Mouse (Mus musculus): ENCODE measurements around the gene Slit1. TPM values are rescaled to one million over a fixed set of nuclear protein-coding genes. Genes with fewer than 3 reads are reported as not detected.
A peak's percentile ranks its signal among the peaks of the same experiment; 100 is the strongest.

Gene Slit1
- 20.6 and 27.9 TPM in 2 replicates for polyA plus RNA-seq (2014; fragmentation: Nextera tagmentation; extraction: Ambion mirVana)

- no peaks in the 10 kb centered on the region for H3K36me3 ChIP-seq (ENCODE audit: control insufficient read depth, insufficient read depth, low read length)
- peak within 1 kb of the TSS; percentile 86 for H3K9ac ChIP-seq (replicated peaks; ENCODE audit: low read length)
- peak within 1 kb of the TSS; percentile 79 for H3K27ac ChIP-seq (replicated peaks; ENCODE audit: low read depth, low read length)
- peaks cover 7% of the 10 kb centered on the region; the same call in 1 of the 2 replicates for H3K27me3 ChIP-seq (ENCODE audit: control insufficient read depth, insufficient read depth, low read length)
- peak within 1 kb of the TSS; percentile 64 for H3K4me3 ChIP-seq (replicated peaks; ENCODE audit: low read depth, low read length)
- peak within 1 kb of the TSS; percentile 80 for H3K4me2 ChIP-seq (ENCODE audit: low read length)
- peaks cover 57% of the 10 kb centered on the region for H3K4me1 ChIP-seq (ENCODE audit: control insufficient read depth, insufficient read depth, low read length)
- H3K9me3 ChIP-seq (ENCODE audit: control insufficient read depth, low read length) = no peaks in the 10 kb centered on the region
- DNase-seq (peak; percentile 85), ATAC-seq (ENCODE audit: low FRiP score, low TSS enrichment) (0 out of 2 replicates have a peak, but pooled peaks have one; percentile 7)
- WGBS = under 1% methylated on average over 34 of the region's 44 CpGs
Observed at GRCm38 (mm10) chr19:41743396-41743795, at the start of gene Slit1. Gene Slit1 (minus strand): TSS chr19:41743665.

GRCm38 (mm10) chr19:41792934-41793486 is 49.5 kb upstream of the Slit1 start:
- no peak overlapping the region for H3K4me2 ChIP-seq (ENCODE audit: low read length)
- no peaks in the 10 kb centered on the region; the same call in 1 of the 2 replicates for H3K4me1 ChIP-seq (ENCODE audit: control insufficient read depth, insufficient read depth, low read length)
- no peaks in the 10 kb centered on the region for H3K36me3 ChIP-seq (ENCODE audit: control insufficient read depth, insufficient read depth, low read length)
- ATAC-seq (ENCODE audit: low FRiP score, low TSS enrichment) = no peak
- no peak for DNase-seq
- 84% methylated on average over 1 of the region's 1 CpGs for WGBS
- H3K27ac ChIP-seq (replicated peaks; ENCODE audit: low read depth, low read length) = no peak overlapping the region
- no peak overlapping the region for H3K9ac ChIP-seq (replicated peaks; ENCODE audit: low read length)
- H3K27me3 ChIP-seq (ENCODE audit: control insufficient read depth, insufficient read depth, low read length) = no peaks in the 10 kb centered on the region
- no peaks in the 10 kb centered on the region for H3K9me3 ChIP-seq (ENCODE audit: control insufficient read depth, low read length)
- H3K4me3 ChIP-seq (replicated peaks; ENCODE audit: low read depth, low read length) = no peak overlapping the region

DNA sequence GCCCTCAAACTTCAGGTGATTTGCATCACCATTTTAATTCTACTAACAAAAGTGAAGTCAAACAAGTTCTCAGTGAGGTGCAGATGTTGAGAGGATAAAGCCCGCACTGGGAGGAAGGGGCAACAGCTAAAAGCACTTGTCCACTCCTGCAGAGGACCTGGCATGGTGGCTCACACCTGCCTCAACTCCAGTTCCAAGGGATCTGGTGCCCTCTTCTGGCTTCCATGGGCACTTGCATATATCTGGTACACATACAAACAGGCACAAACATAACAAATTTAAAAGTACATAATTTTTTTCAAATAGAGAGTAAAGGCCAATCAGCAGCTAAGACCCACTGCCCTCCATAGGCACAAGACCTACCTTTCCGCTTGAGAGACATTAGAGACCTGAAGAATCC is 47.9 kb upstream of the Slit1 start:
- Histone ChIP-seq H3K4me1 (ENCODE audit: control insufficient read depth, insufficient read depth, low read length) (no peaks in the 10 kb centered on the region; the same call in 1 of the 2 replicates), H3K4me3 (replicated peaks; ENCODE audit: low read depth, low read length) (no peak overlapping the region), H3K4me2 (ENCODE audit: low read length) (no peak overlapping the region), H3K9me3 (ENCODE audit: control insufficient read depth, low read length) (no peaks in the 10 kb centered on the region), H3K27ac (replicated peaks; ENCODE audit: low read depth, low read length) (no peak overlapping the region), H3K36me3 (ENCODE audit: control insufficient read depth, insufficient read depth, low read length) (peaks cover 7% of the 10 kb centered on the region; the same call in 1 of the 2 replicates), H3K27me3 (ENCODE audit: control insufficient read depth, insufficient read depth, low read length) (no peaks in the 10 kb centered on the region), H3K9ac (replicated peaks; ENCODE audit: low read length) (no peak overlapping the region)
- no peak for ATAC-seq (ENCODE audit: low FRiP score, low TSS enrichment)
- WGBS = 93% methylated on average over 2 of the region's 2 CpGs
- no peak for DNase-seq

GRCm38 (mm10) chr19:41789110-41789961 is 45.9 kb upstream of the Slit1 start:
- WGBS = 69% methylated on average over 10 of the region's 10 CpGs
- ATAC-seq (ENCODE audit: low FRiP score, low TSS enrichment) (no peak), DNase-seq (no peak)
- Histone ChIP-seq H3K9me3 (ENCODE audit: control insufficient read depth, low read length) (no peaks in the 10 kb centered on the region), H3K4me1 (ENCODE audit: control insufficient read depth, insufficient read depth, low read length) (no peaks in the 10 kb centered on the region; the same call in 1 of the 2 replicates), H3K27ac (replicated peaks; ENCODE audit: low read depth, low read length) (no peak overlapping the region), H3K4me3 (replicated peaks; ENCODE audit: low read depth, low read length) (no peak overlapping the region), H3K27me3 (ENCODE audit: control insufficient read depth, insufficient read depth, low read length) (no peaks in the 10 kb centered on the region), H3K36me3 (ENCODE audit: control insufficient read depth, insufficient read depth, low read length) (peaks cover 17% of the 10 kb centered on the region), H3K4me2 (ENCODE audit: low read length) (no peak overlapping the region), H3K9ac (replicated peaks; ENCODE audit: low read length) (no peak overlapping the region)

DNA sequence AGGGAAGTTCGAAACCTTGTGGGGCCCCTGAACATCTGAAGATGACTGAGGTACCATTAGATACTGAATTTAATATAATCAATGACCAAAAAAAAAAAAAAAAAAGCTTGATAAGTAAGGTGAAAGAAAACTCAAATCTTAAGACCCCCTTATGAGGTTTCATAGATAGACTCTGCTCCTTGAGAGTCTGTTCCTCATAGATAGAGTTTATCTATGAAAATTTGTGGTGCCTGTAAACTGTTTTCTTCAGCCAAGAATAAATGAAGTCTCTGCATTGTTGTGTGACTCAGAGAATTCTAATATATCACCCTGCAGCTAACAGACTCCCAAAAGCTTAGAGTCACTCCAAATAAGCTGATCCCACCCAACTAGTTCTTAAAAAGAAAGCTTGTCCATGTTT is 43.4 kb upstream of the Slit1 start:
- Histone ChIP-seq H3K4me1 (ENCODE audit: control insufficient read depth, insufficient read depth, low read length) (no peaks in the 10 kb centered on the region), H3K9ac (replicated peaks; ENCODE audit: low read length) (no peak overlapping the region), H3K36me3 (ENCODE audit: control insufficient read depth, insufficient read depth, low read length) (peaks cover 27% of the 10 kb centered on the region), H3K4me2 (ENCODE audit: low read length) (no peak overlapping the region), H3K9me3 (ENCODE audit: control insufficient read depth, low read length) (no peaks in the 10 kb centered on the region), H3K27ac (replicated peaks; ENCODE audit: low read depth, low read length) (no peak overlapping the region), H3K4me3 (replicated peaks; ENCODE audit: low read depth, low read length) (no peak overlapping the region), H3K27me3 (ENCODE audit: control insufficient read depth, insufficient read depth, low read length) (no peaks in the 10 kb centered on the region)
- 95% methylated on average over 1 of the region's 1 CpGs for WGBS
- ATAC-seq (ENCODE audit: low FRiP score, low TSS enrichment) (no peak), DNase-seq (no peak)

DNA sequence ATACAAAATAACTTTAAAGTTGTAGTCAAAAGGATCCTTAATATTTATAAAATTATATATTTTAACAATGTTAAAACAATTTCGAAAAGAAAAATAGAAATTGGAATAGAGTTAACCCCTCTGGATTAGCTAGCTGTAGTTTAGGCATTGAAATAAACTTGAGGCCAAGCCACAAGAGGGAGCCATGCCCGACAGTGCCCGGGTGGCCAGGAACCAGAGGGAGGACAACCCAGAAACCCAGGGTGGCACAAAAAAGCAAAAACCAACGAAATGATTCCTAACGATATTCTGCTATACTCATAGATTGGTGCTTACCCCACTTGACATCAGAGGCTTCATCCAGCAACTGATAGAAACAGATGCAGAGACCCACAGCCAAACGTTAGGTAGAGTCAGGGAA is 34.0 kb upstream of the Slit1 start:
- no peak overlapping the region for H3K27ac ChIP-seq (replicated peaks; ENCODE audit: low read depth, low read length)
- no peak overlapping the region for H3K9ac ChIP-seq (replicated peaks; ENCODE audit: low read length)
- no peak for ATAC-seq (ENCODE audit: low FRiP score, low TSS enrichment)
- DNase-seq = no peak
- H3K9me3 ChIP-seq (ENCODE audit: control insufficient read depth, low read length) = no peaks in the 10 kb centered on the region
- WGBS = 89% methylated on average over 6 of the region's 6 CpGs
- peaks cover 49% of the 10 kb centered on the region for H3K36me3 ChIP-seq (ENCODE audit: control insufficient read depth, insufficient read depth, low read length)
- no peak overlapping the region for H3K4me2 ChIP-seq (ENCODE audit: low read length)
- no peaks in the 10 kb centered on the region for H3K4me1 ChIP-seq (ENCODE audit: control insufficient read depth, insufficient read depth, low read length)
- H3K27me3 ChIP-seq (ENCODE audit: control insufficient read depth, insufficient read depth, low read length) = no peaks in the 10 kb centered on the region
- no peak overlapping the region for H3K4me3 ChIP-seq (replicated peaks; ENCODE audit: low read depth, low read length)

- Histone ChIP-seq H3K9ac (replicated peaks; ENCODE audit: low read length) (no peak overlapping the region), H3K4me3 (replicated peaks; ENCODE audit: low read depth, low read length) (no peak overlapping the region), H3K9me3 (ENCODE audit: control insufficient read depth, low read length) (no peaks in the 10 kb centered on the region), H3K36me3 (ENCODE audit: control insufficient read depth, insufficient read depth, low read length) (peaks cover 17% of the 10 kb centered on the region), H3K4me1 (ENCODE audit: control insufficient read depth, insufficient read depth, low read length) (no peaks in the 10 kb centered on the region), H3K27ac (replicated peaks; ENCODE audit: low read depth, low read length) (no peak overlapping the region), H3K4me2 (ENCODE audit: low read length) (no peak overlapping the region), H3K27me3 (ENCODE audit: control insufficient read depth, insufficient read depth, low read length) (no peaks in the 10 kb centered on the region)
- 92% methylated on average over 7 of the region's 7 CpGs for WGBS
- ATAC-seq (ENCODE audit: low FRiP score, low TSS enrichment) (no peak), DNase-seq (no peak)
Observed at GRCm38 (mm10) chr19:41768711-41769110, 25.2 kb upstream of the Slit1 start.

DNA sequence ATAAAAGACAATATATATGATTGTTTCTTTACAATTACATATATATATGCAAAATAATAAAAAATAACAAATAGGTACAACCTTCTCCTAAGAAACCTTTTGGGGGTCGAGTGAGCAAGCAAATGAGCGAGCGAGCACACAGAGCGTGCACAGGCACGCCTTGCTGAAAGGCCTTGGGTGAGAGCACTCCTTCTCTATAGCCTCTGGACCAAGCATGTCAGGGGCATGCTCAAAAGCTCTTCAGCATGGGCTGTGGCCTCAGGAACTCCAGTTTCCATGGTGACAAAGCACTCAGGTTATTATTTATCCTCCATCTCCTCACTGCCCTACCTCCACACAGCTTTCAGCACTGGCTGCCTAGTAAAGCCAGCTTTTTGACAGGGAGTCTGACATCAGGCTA is 23.2 kb upstream of the Slit1 start:
- Histone ChIP-seq H3K9me3 (ENCODE audit: control insufficient read depth, low read length) (no peaks in the 10 kb centered on the region), H3K9ac (replicated peaks; ENCODE audit: low read length) (no peak overlapping the region), H3K4me1 (ENCODE audit: control insufficient read depth, insufficient read depth, low read length) (no peaks in the 10 kb centered on the region), H3K27ac (replicated peaks; ENCODE audit: low read depth, low read length) (peak overlapping the region; percentile 2; the same call in 1 of the 2 replicates), H3K4me3 (replicated peaks; ENCODE audit: low read depth, low read length) (no peak overlapping the region), H3K36me3 (ENCODE audit: control insufficient read depth, insufficient read depth, low read length) (peaks cover 3% of the 10 kb centered on the region; the same call in 1 of the 2 replicates), H3K27me3 (ENCODE audit: control insufficient read depth, insufficient read depth, low read length) (no peaks in the 10 kb centered on the region), H3K4me2 (ENCODE audit: low read length) (no peak overlapping the region)
- DNase-seq (peak; percentile 54), ATAC-seq (ENCODE audit: low FRiP score, low TSS enrichment) (no peak; the same call in 1 of the 2 replicates)
- WGBS = 84% methylated on average over 5 of the region's 5 CpGs
